Mouse (Mus musculus): ENCODE measurements around the gene Plcl1. TPM values are rescaled to one million over a fixed set of nuclear protein-coding genes. Genes with fewer than 3 reads are reported as not detected.

The Plcl1 gene
- total and polyA plus RNA-seq, 3 experiments = not detected

- TF ChIP-seq POLR2AphosphoS5 (IDR thresholded peaks at IDR 0.05; ENCODE audit: borderline replicate concordance, low read depth, low read length) = no peak
- no peak for TF ChIP-seq UBTF (IDR thresholded peaks at IDR 0.05; ENCODE audit: borderline replicate concordance, insufficient read depth, low read depth, low read length)
- no peak for TF ChIP-seq MEF2A (IDR thresholded peaks at IDR 0.05; ENCODE audit: extremely low read depth, insufficient replicate concordance, low read depth, low read length, poor library complexity, severe bottlenecking)
- no peak for TF ChIP-seq SIN3A (IDR thresholded peaks at IDR 0.05; ENCODE audit: low read length)
- TF ChIP-seq JUND (IDR thresholded peaks at IDR 0.05; ENCODE audit: low read depth, low read length) = no peak
- TF ChIP-seq EP300 (IDR thresholded peaks at IDR 0.05; ENCODE audit: low read depth in 1 of 2, low read length in 2 of 2) = no peak
- no peak overlapping the region for H3K4me3 ChIP-seq (ENCODE audit: control insufficient read depth in 1 of 2, insufficient read depth in 1 of 2, low read depth in 2 of 2, low read length in 2 of 2)
- H3K4me1 ChIP-seq (ENCODE audit: control insufficient read depth in 1 of 2, insufficient read depth in 2 of 2, low read length in 2 of 2) = no peaks in the 10 kb centered on the region
- H3K36me3 ChIP-seq (ENCODE audit: control insufficient read depth in 1 of 2, insufficient read depth in 2 of 2, low read length in 2 of 2) = no peaks in the 10 kb centered on the region
- DNase-seq (ENCODE audit: low read depth, low spot score) = no peak
- no peaks in the 10 kb centered on the region for H3K9me3 ChIP-seq (replicated peaks; ENCODE audit: insufficient read depth, low read length)
- H3K79me2 ChIP-seq (ENCODE audit: control insufficient read depth, insufficient read depth, low read length, poor library complexity) = no peaks in the 10 kb centered on the region
- no peak overlapping the region for H3K27ac ChIP-seq (ENCODE audit: control insufficient read depth, low read depth, low read length)
- H3K9ac ChIP-seq (ENCODE audit: control insufficient read depth, low read depth, low read length, poor library complexity, severe bottlenecking) = no peak overlapping the region
- H3K27me3 ChIP-seq (ENCODE audit: control insufficient read depth in 1 of 2, insufficient read depth in 2 of 2, low read length in 2 of 2) = no peaks in the 10 kb centered on the region
Measured at GRCm38 (mm10) chr1:55600496-55600895, 194.8 kb downstream of the Plcl1 start.

- no peaks in the 10 kb centered on the region for H3K36me3 ChIP-seq (ENCODE audit: control insufficient read depth in 1 of 2, insufficient read depth in 2 of 2, low read length in 2 of 2)
- TF ChIP-seq ETS1 (IDR thresholded peaks at IDR 0.05; ENCODE audit: low read depth, low read length) (no peak), UBTF (IDR thresholded peaks at IDR 0.05; ENCODE audit: borderline replicate concordance, insufficient read depth, low read depth, low read length) (no peak), JUND (IDR thresholded peaks at IDR 0.05; ENCODE audit: low read depth, low read length) (no peak), MYB (IDR thresholded peaks at IDR 0.05; ENCODE audit: low read depth, low read length) (no peak), POLR2AphosphoS5 (IDR thresholded peaks at IDR 0.05; ENCODE audit: borderline replicate concordance, low read depth, low read length) (no peak), HCFC1 (IDR thresholded peaks at IDR 0.05; ENCODE audit: low read depth, low read length) (no peak), ZC3H11A (IDR thresholded peaks at IDR 0.05; ENCODE audit: low read depth, low read length) (no peak), MAFK (IDR thresholded peaks at IDR 0.05; ENCODE audit: borderline replicate concordance, low read depth, low read length) (no peak), TCF12 (IDR thresholded peaks at IDR 0.05; ENCODE audit: low read depth, low read length) (no peak), GATA1 (IDR thresholded peaks at IDR 0.05; ENCODE audit: low read depth, low read length) (no peak), BHLHE40 (IDR thresholded peaks at IDR 0.05; ENCODE audit: borderline replicate concordance, low read depth, low read length) (no peak), POLR2A (IDR thresholded peaks at IDR 0.05; ENCODE audit: control insufficient read depth in 1 of 2, insufficient read depth in 1 of 2, low read depth in 1 of 2, low read length in 2 of 2, poor library complexity in 1 of 2) (no peak)
- H3K9me3 ChIP-seq (replicated peaks; ENCODE audit: insufficient read depth, low read length) = no peaks in the 10 kb centered on the region
- H3K9ac ChIP-seq (ENCODE audit: control insufficient read depth, low read depth, low read length, poor library complexity, severe bottlenecking) = no peak overlapping the region
- no peaks in the 10 kb centered on the region for H3K4me1 ChIP-seq (ENCODE audit: control insufficient read depth in 1 of 2, insufficient read depth in 2 of 2, low read length in 2 of 2)
- no peak overlapping the region for H3K27ac ChIP-seq (ENCODE audit: control insufficient read depth, low read depth, low read length)
- no peaks in the 10 kb centered on the region for H3K79me2 ChIP-seq (ENCODE audit: control insufficient read depth, insufficient read depth, low read length, poor library complexity)
- no peak overlapping the region for H3K4me3 ChIP-seq (ENCODE audit: control insufficient read depth in 1 of 2, insufficient read depth in 1 of 2, low read depth in 2 of 2, low read length in 2 of 2)
- DNase-seq (ENCODE audit: low read depth, low spot score) = no peak
- no peaks in the 10 kb centered on the region for H3K27me3 ChIP-seq (ENCODE audit: control insufficient read depth in 1 of 2, insufficient read depth in 2 of 2, low read length in 2 of 2)
Measured at GRCm38 (mm10) chr1:55604593-55604992, 198.9 kb downstream of the Plcl1 start.

Measured in MEL (cell line).